Mouse (Mus musculus) MEL (cell line): ENCODE results near the gene Ttc3. TPM values are rescaled to one million over a fixed set of nuclear protein-coding genes. Genes with fewer than 3 reads are reported as not detected.

Source experiments
- DNase-seq: peaks from one replicate; pipeline ENCODE4 v3.0.0; 2011; ENCODE audit warnings: low read depth, low spot score
- H3K27ac ChIP-seq: 2 replicates; pipeline ENCODE4 v1.5.1; 2012; ENCODE audit warnings: low read depth, mild to moderate bottlenecking, control low read depth, low read length, moderate library complexity; ENCODE audit not compliant: control insufficient read depth
- H3K27me3 ChIP-seq, 2 experiments: fragments of 150-350 bp in 1 of 2; sonication (generic) in 1 of 2; 2 replicates each; pipeline ENCODE4 v1.6.1; 2012; ENCODE audit warnings: low read length in 2 of 2, mild to moderate bottlenecking in 2 of 2, improper control_type of control experiment in 1 of 2, moderate library complexity in 1 of 2; ENCODE audit not compliant: insufficient read depth in 2 of 2, control insufficient read depth in 1 of 2
- H3K36me3 ChIP-seq, 2 experiments: 2 replicates each; pipeline ENCODE4 v1.6.1; 2012 to 2014; ENCODE audit warnings: low read length in 2 of 2, improper control_type of control experiment in 1 of 2, inconsistent platforms in 1 of 2, mild to moderate bottlenecking in 1 of 2; ENCODE audit not compliant: insufficient read depth in 2 of 2, control insufficient read depth in 1 of 2
- H3K4me1 ChIP-seq, 2 experiments: fragments of 150-350 bp in 1 of 2; sonication (generic) in 1 of 2; 2 replicates each; pipeline ENCODE4 v1.6.1; 2012; ENCODE audit warnings: low read length in 2 of 2, improper control_type of control experiment in 1 of 2, mild to moderate bottlenecking in 1 of 2; ENCODE audit not compliant: insufficient read depth in 2 of 2, control insufficient read depth in 1 of 2
- H3K4me3 ChIP-seq, 2 experiments: fragments of 150-350 bp in 1 of 2; sonication (generic) in 1 of 2; 2 replicates each; pipeline ENCODE4 v1.5.1; 2012; ENCODE audit warnings: low read depth in 2 of 2, low read length in 2 of 2, mild to moderate bottlenecking in 2 of 2, moderate library complexity in 2 of 2, control low read depth in 1 of 2, improper control_type of control experiment in 1 of 2; ENCODE audit not compliant: control insufficient read depth in 1 of 2, insufficient read depth in 1 of 2
- H3K79me2 ChIP-seq: 2 replicates; pipeline ENCODE4 v1.6.1; 2012; ENCODE audit warnings: mild to moderate bottlenecking, low read length, moderate library complexity; ENCODE audit not compliant: control insufficient read depth, poor library complexity, insufficient read depth
- H3K9ac ChIP-seq: 2 replicates; pipeline ENCODE4 v1.6.1; 2012; ENCODE audit warnings: low read depth, mild to moderate bottlenecking, control low read depth, low read length, moderate library complexity; ENCODE audit not compliant: control insufficient read depth, poor library complexity, severe bottlenecking
- H3K9me3 ChIP-seq: fragments of 150-350 bp; sonication (generic); replicated peaks from 2 replicates; pipeline ENCODE4 v1.6.1; 2012; ENCODE audit warnings: mild to moderate bottlenecking, low read length, improper control_type of control experiment, moderate library complexity; ENCODE audit not compliant: insufficient read depth
- BHLHE40 ChIP-seq: IDR thresholded peaks from 2 replicates; pipeline ENCODE4 v1.6.1; 2012; ENCODE audit warnings: low read depth, mild to moderate bottlenecking, inconsistent platforms, low read length, improper control_type of control experiment, borderline replicate concordance
- CHD1 ChIP-seq: IDR thresholded peaks from 2 replicates; pipeline ENCODE4 v1.6.1; 2012; ENCODE audit warnings: low read depth, mild to moderate bottlenecking, inconsistent platforms, low read length, improper control_type of control experiment
- E2F4 ChIP-seq: IDR thresholded peaks from 2 replicates; pipeline ENCODE4 v1.6.1; 2011; ENCODE audit warnings: low read depth, low read length, improper control_type of control experiment, borderline replicate concordance
- EP300 ChIP-seq, 2 experiments: IDR thresholded peaks; 2 replicates each; pipeline ENCODE4 v1.6.1; 2011; ENCODE audit warnings: improper control_type of control experiment in 2 of 2, low read length in 2 of 2, low read depth in 1 of 2, mild to moderate bottlenecking in 1 of 2
- JUND ChIP-seq: IDR thresholded peaks from 2 replicates; pipeline ENCODE4 v1.6.1; 2011; ENCODE audit warnings: low read depth, mild to moderate bottlenecking, improper control_type of control experiment, low read length
- POLR2AphosphoS2 ChIP-seq: IDR thresholded peaks from 2 replicates; pipeline ENCODE4 v1.6.1; 2011; ENCODE audit warnings: low read length, improper control_type of control experiment
- RCOR1 ChIP-seq: IDR thresholded peaks from 2 replicates; pipeline ENCODE4 v1.6.1; 2012; ENCODE audit warnings: low read depth, mild to moderate bottlenecking, inconsistent platforms, low read length, improper control_type of control experiment
- SMC3 ChIP-seq: IDR thresholded peaks from 2 replicates; pipeline ENCODE4 v1.6.1; 2011; ENCODE audit warnings: low read depth, low read length, improper control_type of control experiment
- TAL1 ChIP-seq: IDR thresholded peaks from 2 replicates; pipeline ENCODE4 v1.6.1; 2012; ENCODE audit warnings: mild to moderate bottlenecking, inconsistent platforms, low read length, moderate library complexity, mixed read lengths
- TBP ChIP-seq: IDR thresholded peaks from 2 replicates; pipeline ENCODE4 v1.8.0; 2011; ENCODE audit warnings: low read depth, low read length, improper control_type of control experiment
- TCF12 ChIP-seq: IDR thresholded peaks from 2 replicates; pipeline ENCODE4 v1.6.1; 2014; ENCODE audit warnings: low read depth, mild to moderate bottlenecking, inconsistent platforms, low read length, improper control_type of control experiment, moderate library complexity
- ZC3H11A ChIP-seq: IDR thresholded peaks from 2 replicates; pipeline ENCODE4 v1.6.1; 2012; ENCODE audit warnings: low read depth, mild to moderate bottlenecking, inconsistent platforms, low read length, improper control_type of control experiment
- ZNF384 ChIP-seq: IDR thresholded peaks from 2 replicates; pipeline ENCODE4 v1.6.1; 2012; ENCODE audit warnings: low read depth, mild to moderate bottlenecking, inconsistent platforms, low read length, improper control_type of control experiment
- polyA plus RNA-seq, 2 experiments: library from polyadenylated mRNA; stranded (reverse) in 1 of 2; unstranded in 1 of 2; fragments of >175 nt in 1 of 2; fragments of >200 nt in 1 of 2; gene quantifications; 2 replicates each; pipeline versions ENCODE4 v1.2.1 to v1.2.4; 2012; ENCODE audit warnings: low replicate concordance in 2 of 2, low read depth in 1 of 2; ENCODE audit not compliant: insufficient read length in 2 of 2, insufficient read depth in 1 of 2, missing spikeins in 1 of 2
- total RNA-seq: library from RNA; depleted of rRNA; stranded (reverse); fragments of 300-350 nt; gene quantifications from 2 replicates; pipeline ENCODE4 v1.2.3, GENCODE M21; 2012; rRNA removed

Gene Ttc3
- total and polyA plus RNA-seq, 3 experiments, result 46.4 to 352 (median 47.5) TPM

- Histone ChIP-seq H3K27ac (no peak overlapping the region), H3K9me3 (no peaks in the 10 kb centered on the region), H3K36me3 (no peaks in the 10 kb centered on the region; a peak in 1 of 4 replicates), H3K9ac (no peak overlapping the region), H3K4me1 (peaks cover 0 to 4% of the 10 kb centered on the region in 2 experiments; a peak in 3 of 4 replicates), H3K27me3 (no peaks in the 10 kb centered on the region), H3K79me2 (no peaks in the 10 kb centered on the region), H3K4me3 (no peak overlapping the region)
- no peak for DNase-seq
- TF ChIP-seq SMC3 (no peak), JUND (no peak), ZC3H11A (no peak), POLR2AphosphoS2 (no peak), EP300 (IDR thresholded peaks at IDR 0.05; ENCODE audit: low read depth in 1 of 2, low read length in 2 of 2) (no peak), CHD1 (no peak), ZNF384 (no peak), BHLHE40 (no peak), TAL1 (no peak), TCF12 (no peak), RCOR1 (no peak), E2F4 (no peak), TBP (no peak)
Measured at GRCm38 (mm10) chr16:94517606-94518005, 147.2 kb downstream of the Ttc3 start.

Other genes with a start within 250 kb of the Ttc3 start
- 2.8 and 3.3 TPM in 2 replicates for gene Hlcs, start 57.0 kb upstream of the Ttc3 start, total RNA-seq
- 1 to 10 TPM in 1 of 2 experiments, not detected in 1; 6.4 TPM for gene Hlcs, start 57.0 kb upstream of the Ttc3 start, polyA plus RNA-seq
- 0.10 and 0.35 TPM in 2 replicates for gene Ripply3, start 42.2 kb upstream of the Ttc3 start, total RNA-seq
- under 1 TPM in 1 of 2 experiments, not detected in 1; 0.18 TPM for gene Ripply3, start 42.2 kb upstream of the Ttc3 start, polyA plus RNA-seq
- gene Pigp, start 1.2 kb downstream of the Ttc3 start, total RNA-seq, result 27.1 and 33.9 TPM in 2 replicates
- gene Pigp, start 1.2 kb downstream of the Ttc3 start, polyA plus RNA-seq, result 10 to 100 TPM in 1 of 2 experiments, not detected in 1; 47.3 TPM
- 20.9 and 23.2 TPM in 2 replicates for gene Vps26c, start 156.2 kb downstream of the Ttc3 start, total RNA-seq
- gene Vps26c, start 156.2 kb downstream of the Ttc3 start, polyA plus RNA-seq, result 10 to 100 TPM in 1 of 2 experiments, not detected in 1; 23.7 TPM
- gene Dyrk1a, start 199.4 kb downstream of the Ttc3 start, total RNA-seq, result 22.6 and 27.5 TPM in 2 replicates
- gene Dyrk1a, start 199.4 kb downstream of the Ttc3 start, polyA plus RNA-seq, result 100 to 1,000 TPM in 1 of 2 experiments, 10 to 100 TPM in 1; 34.7 to 126 TPM